Comparison of ENCODE assay signal across 27 mouse cellular contexts in the genomic region with DNA sequence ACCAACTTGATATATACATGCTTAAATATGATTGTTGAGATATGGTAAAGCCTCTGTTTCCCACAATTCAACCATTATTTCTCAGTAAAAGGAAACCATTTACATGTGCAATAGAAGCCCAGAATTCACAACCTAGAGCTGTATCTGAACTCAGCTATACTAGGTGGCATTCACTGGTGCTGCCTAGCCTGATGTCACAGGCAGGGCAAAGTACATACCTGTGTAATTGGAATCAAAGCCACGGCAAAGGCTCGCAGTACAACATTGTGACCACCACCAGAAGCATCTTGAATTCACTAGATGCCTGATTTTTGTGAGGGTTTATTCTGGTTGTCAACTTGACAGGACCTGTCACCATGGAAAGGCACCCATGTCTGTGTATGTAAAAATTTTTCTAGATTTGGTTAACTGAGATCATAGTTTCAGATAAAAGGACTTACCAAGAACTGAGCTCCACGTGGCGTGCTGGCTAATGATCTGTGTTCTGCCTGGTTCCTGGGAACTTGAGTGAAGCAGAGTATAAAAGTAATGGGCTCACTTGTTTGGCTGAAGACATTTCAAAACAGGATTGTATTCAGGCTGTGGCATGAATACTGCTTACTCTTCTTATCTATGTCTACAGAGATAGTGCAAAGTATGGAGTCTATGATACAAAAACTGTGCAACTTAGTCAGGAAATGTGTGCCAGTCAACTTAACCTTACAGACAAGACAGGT. TPM values are rescaled to one million over a fixed set of nuclear protein-coding genes. Genes with fewer than 3 reads are reported as not detected.
DNase-seq lines count a peak whose midpoint lies in the region; ATAC-seq and TF ChIP-seq lines count a peak whose summit lies in the region.
"Had no signal": no experiment of that assay in that cellular context is flagged by ENCODE, and none has a peak within 500 bp of the region (broad histone marks: within the 10 kb centered on the region; RNA-seq: fewer than 3 reads in every experiment).

No protein-coding gene starts in this region.

- no peak overlapping the region for H3K27ac ChIP-seq in intestine, embryonic 15.5 days
- peak overlapping the region; percentile 57 for H3K27ac ChIP-seq in intestine, postnatal 0 days (ENCODE audit: low read depth, low read length)
- H3K27ac ChIP-seq in stomach, postnatal 0 days (replicated peaks) = peak overlapping the region; percentile 40; the same call in 1 of the 2 replicates
- H3K27ac ChIP-seq: embryonic facial prominence, embryonic 13.5 days; embryonic facial prominence, embryonic 15.5 days; forebrain, embryonic 10.5 days; forebrain, embryonic 12.5 days had no signal

- H3K9me3 ChIP-seq in intestine, embryonic 15.5 days = no peaks in the 10 kb centered on the region
- H3K9me3 ChIP-seq in intestine, postnatal 0 days (ENCODE audit: control insufficient read depth) = no peaks in the 10 kb centered on the region
- no peaks in the 10 kb centered on the region for H3K9me3 ChIP-seq in stomach, postnatal 0 days (ENCODE audit: control insufficient read depth, low read length)
- H3K9me3 ChIP-seq: embryonic facial prominence, embryonic 13.5 days; embryonic facial prominence, embryonic 15.5 days; forebrain, embryonic 10.5 days; forebrain, embryonic 12.5 days had no signal

- H3K9ac ChIP-seq in intestine, embryonic 15.5 days = no peak overlapping the region
- no peak overlapping the region for H3K9ac ChIP-seq in intestine, postnatal 0 days (ENCODE audit: low read depth, low read length)
- no peak overlapping the region for H3K9ac ChIP-seq in stomach, postnatal 0 days (ENCODE audit: low read length)
- H3K9ac ChIP-seq: embryonic facial prominence, embryonic 13.5 days; embryonic facial prominence, embryonic 15.5 days; forebrain, embryonic 12.5 days had no signal

- no peaks in the 10 kb centered on the region for H3K4me1 ChIP-seq in intestine, embryonic 15.5 days (replicated peaks)
- H3K4me1 ChIP-seq in intestine, postnatal 0 days (replicated peaks; ENCODE audit: control insufficient read depth, insufficient read depth, low read length) = no peaks in the 10 kb centered on the region
- no peaks in the 10 kb centered on the region for H3K4me1 ChIP-seq in stomach, postnatal 0 days (replicated peaks; ENCODE audit: control insufficient read depth, insufficient read depth)
- H3K4me1 ChIP-seq: embryonic facial prominence, embryonic 15.5 days; forebrain, embryonic 10.5 days; forebrain, embryonic 12.5 days had no signal

- 79% methylated on average over 4 of the region's 4 CpGs for WGBS in intestine, embryonic 15.5 days
- WGBS in intestine, postnatal 0 days = 59% methylated on average over 4 of the region's 4 CpGs
- 84% methylated on average over 4 of the region's 4 CpGs for WGBS in stomach, postnatal 0 days

- no peaks in the 10 kb centered on the region for H3K27me3 ChIP-seq in intestine, embryonic 15.5 days (replicated peaks)
- no peaks in the 10 kb centered on the region for H3K27me3 ChIP-seq in intestine, postnatal 0 days (replicated peaks; ENCODE audit: control insufficient read depth, insufficient read depth, low read length)
- H3K27me3 ChIP-seq in stomach, postnatal 0 days (ENCODE audit: control insufficient read depth, insufficient read depth, low read length) = no peaks in the 10 kb centered on the region
- H3K27me3 ChIP-seq: CH12.LX; embryonic facial prominence, embryonic 13.5 days; embryonic facial prominence, embryonic 15.5 days; forebrain, embryonic 12.5 days had no signal

- H3K4me2 ChIP-seq in intestine, embryonic 15.5 days (replicated peaks) = no peak overlapping the region
- no peak overlapping the region for H3K4me2 ChIP-seq in intestine, postnatal 0 days (replicated peaks; ENCODE audit: low read depth)
- no peak overlapping the region for H3K4me2 ChIP-seq in stomach, postnatal 0 days (replicated peaks; ENCODE audit: low read depth)
- H3K4me2 ChIP-seq: embryonic facial prominence, embryonic 13.5 days; embryonic facial prominence, embryonic 15.5 days; forebrain, embryonic 12.5 days had no signal

- TF ChIP-seq EP300 in stomach, postnatal 0 days (optimal IDR thresholded peaks at IDR 0.05) = no peak

- no peak overlapping the region for H3K4me3 ChIP-seq in intestine, embryonic 15.5 days (replicated peaks)
- no peak overlapping the region for H3K4me3 ChIP-seq in intestine, postnatal 0 days (ENCODE audit: low read depth, low read length)
- no peak overlapping the region for H3K4me3 ChIP-seq in stomach, postnatal 0 days (ENCODE audit: low read depth, low read length)
- H3K4me3 ChIP-seq: embryonic facial prominence, embryonic 13.5 days; embryonic facial prominence, embryonic 15.5 days; erythroblast, embryonic 14.5 days; forebrain, embryonic 10.5 days; forebrain, embryonic 12.5 days had no signal

- ATAC-seq in intestine, embryonic 15.5 days = peak; percentile 48; the same call in 1 of the 2 replicates
- ATAC-seq in intestine, postnatal 0 days = peak; percentile 80
- ATAC-seq in stomach, postnatal 0 days (ENCODE audit: low FRiP score, low TSS enrichment) = peak; percentile 63; the same call in 1 of the 2 replicates
- ATAC-seq in inflammation-experienced regulatory T-cells, adult 6 months = no peak
- ATAC-seq: CD4-positive, CD25-positive, alpha-beta regulatory T cell, adult 4 months; forebrain, embryonic 14.5 days had no signal

- no peak for TF ChIP-seq CTCF in intestine, postnatal 0 days (IDR thresholded peaks at IDR 0.05; ENCODE audit: low read depth)
- TF ChIP-seq CTCF in stomach, postnatal 0 days (IDR thresholded peaks at IDR 0.05; ENCODE audit: low read depth) = no peak

- no peaks in the 10 kb centered on the region for H3K36me3 ChIP-seq in intestine, embryonic 15.5 days
- no peaks in the 10 kb centered on the region for H3K36me3 ChIP-seq in intestine, postnatal 0 days (ENCODE audit: control insufficient read depth, insufficient read depth)
- H3K36me3 ChIP-seq in stomach, postnatal 0 days (ENCODE audit: control insufficient read depth, insufficient read depth, low read length) = no peaks in the 10 kb centered on the region
- H3K36me3 ChIP-seq: embryonic facial prominence, embryonic 13.5 days; embryonic facial prominence, embryonic 15.5 days; forebrain, embryonic 10.5 days; forebrain, embryonic 12.5 days; G1E had no signal

- peak; percentile 62 for DNase-seq in heart, adult 11 months
- DNase-seq in heart, adult 9 months (ENCODE audit: low spot score in 2 of 2) = no peak
- no peak for DNase-seq in stomach, postnatal 0 days (ENCODE audit: low spot score)
- DNase-seq in neural tube, embryonic 10.5 days (ENCODE audit: extremely low spot score, low spot score) = no peak
- DNase-seq: adrenal gland, adult 2 months; adrenal gland, postnatal 10 days; adrenal gland, postnatal 25 days; B cell, adult 2 months; cerebellum, adult 11 months; cerebellum, adult 18-20 months; cerebellum, adult 8-10 months; cerebellum, adult 9-11 months; cerebellum, postnatal 14 days; cerebellum, postnatal 36 days; embryo, embryonic 11 days had no signal

RNA-seq across cellular contexts. Expression of a gene that starts 35.5 kb away (rescaled TPM):
- 13.8 and 16.5 TPM in 2 replicates for polyA plus RNA-seq in intestine, embryonic 15.5 days (2015; fragmentation: Nextera tagmentation; extraction: Ambion mirVana)
- polyA plus RNA-seq in intestine, postnatal 0 days (2015; fragmentation: Nextera tagmentation; extraction: Ambion mirVana) = 11.6 and 14.6 TPM in 2 replicates
- 29.4 and 31.2 TPM in 2 replicates for polyA plus RNA-seq in stomach, postnatal 0 days (2015; fragmentation: Nextera tagmentation; extraction: Ambion mirVana)
- not detected for polyA plus RNA-seq in inflammation-experienced regulatory T-cells, adult 6 months (2017; shearing (Covaris generic))
- polyA plus RNA-seq: CD4-positive, CD25-positive, alpha-beta regulatory T cell, adult 4 months; G1E had no signal

Comparison
In these comparisons a context has a peak if more than half of its experiments do, and no peak if none do; other contexts are left out.
1. RNA of a gene that starts 35.5 kb away (polyA plus RNA-seq): 29.4 to 31.2 TPM in stomach, postnatal 0 days, 13.8 to 16.5 TPM in intestine, embryonic 15.5 days and 11.6 to 14.6 TPM in intestine, postnatal 0 days; not detected in inflammation-experienced regulatory T-cells, adult 6 months; every median in the first group is over 10 times any median in the second.